Mouse (Mus musculus) neutrophil, adult 5-6 weeks (primary cell): ENCODE measurements around the gene Cela3a. TPM values are rescaled to one million over a fixed set of nuclear protein-coding genes. Genes with fewer than 3 reads are reported as not detected.
"Not testable (repeated sequence)": the region's sequence is repeated elsewhere in the genome, so short reads cannot be mapped to it uniquely, and the experiment has no call there.

Experiments used
- ATAC-seq: fragments of 151-379, 151-347 bp; 2 replicates; pipeline ENCODE4 v1.8.0; 2017; ENCODE audit warnings: mild to moderate bottlenecking, moderate TSS enrichment; ENCODE audit not compliant: insufficient number of reproducible peaks, poor library complexity, low FRiP score, severe bottlenecking; ENCODE audit errors: extremely low read depth
- total RNA-seq: library from RNA; stranded (forward); fragments of 200-1000 nt; gene quantifications from 2 replicates; pipeline ENCODE4 v1.2.3, GENCODE M21; 2017

Cela3a gene
- total RNA-seq = not detected in 2 replicates

GRCm38 (mm10) chr4:137409691-137410090 is at the start of gene Cela3a:
Gene Cela3a (minus strand): TSS chr4:137409791.
- no peak for ATAC-seq

DNA sequence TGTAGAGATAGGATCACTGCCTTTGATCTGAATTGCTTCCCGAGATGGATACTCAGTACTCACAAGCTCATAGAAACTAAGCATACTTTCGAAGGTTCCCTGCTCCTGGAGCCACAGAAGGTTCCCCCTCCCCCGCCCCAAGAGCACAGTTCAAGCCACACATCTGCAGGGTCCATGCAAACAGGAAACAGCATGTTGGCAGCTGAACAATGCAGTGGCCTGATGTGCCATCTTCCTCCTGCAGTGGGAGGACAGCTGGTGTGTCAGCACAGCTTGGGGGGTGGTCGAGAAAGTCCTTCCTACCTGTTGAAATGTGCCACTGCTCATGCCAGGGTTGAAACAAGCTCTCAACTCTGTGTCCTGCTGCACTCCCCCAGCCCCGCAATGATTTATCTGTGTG is 49.3 kb upstream of the Cela3a start:
- no peak for ATAC-seq

DNA sequence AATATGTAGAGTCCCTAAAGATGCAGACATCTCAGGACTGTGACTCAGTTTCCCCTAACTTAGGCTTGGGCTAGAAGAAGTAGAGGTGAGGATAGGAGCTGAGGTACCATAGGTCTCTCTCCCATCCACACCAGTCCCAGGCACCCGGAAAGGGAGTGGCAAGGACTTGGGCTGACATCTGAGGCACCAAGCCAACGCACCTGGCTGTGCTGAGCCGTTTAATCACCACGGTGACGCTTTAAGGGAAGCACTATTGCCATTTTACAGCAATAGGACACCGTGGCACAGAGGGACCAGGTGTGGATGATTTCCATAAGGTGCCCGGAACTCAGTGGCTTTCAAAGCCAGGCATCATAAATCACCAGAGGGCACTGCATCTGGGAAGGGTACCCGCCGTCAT is 48.7 kb upstream of the Cela3a start:
- ATAC-seq = no peak

GRCm38 (mm10) chr4:137457292-137457691 is 47.7 kb upstream of the Cela3a start:
- ATAC-seq = no peak

- ATAC-seq = no peak
These were observed 47.0 kb upstream of the Cela3a start for GRCm38 (mm10) chr4:137456581-137456980.

GRCm38 (mm10) chr4:137454582-137454981 is 45.0 kb upstream of the Cela3a start:
- ATAC-seq = no peak

DNA sequence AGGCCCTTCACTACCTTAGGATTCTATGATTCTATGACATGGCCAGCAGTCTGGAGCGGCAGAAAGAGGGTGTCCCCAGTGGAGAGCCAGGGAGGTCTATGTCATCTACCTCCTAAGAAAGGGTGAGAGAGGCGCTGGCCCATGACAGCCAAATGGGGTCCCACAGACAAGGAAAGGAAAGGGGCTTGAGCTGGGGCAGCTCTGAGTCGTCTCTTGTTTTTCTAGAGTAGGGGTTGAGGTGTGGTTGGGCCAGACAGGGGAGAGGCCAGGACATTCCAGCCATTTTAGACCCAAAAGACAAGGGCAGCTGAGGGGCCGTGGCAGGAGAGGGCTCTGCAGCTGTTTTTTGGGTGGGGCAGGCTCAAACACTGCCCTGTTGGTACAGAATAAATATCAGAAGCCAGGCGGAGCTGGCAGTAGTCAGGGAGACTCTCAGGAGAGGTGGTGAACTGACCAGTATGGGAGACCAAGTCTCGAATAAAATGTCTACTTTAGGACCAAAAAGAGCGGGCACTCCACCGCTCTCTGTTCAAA is 43.7 kb upstream of the Cela3a start, which contains the start of gene 1700013G24Rik:
1700013G24Rik (plus strand) TSS at position 51 of the 534 bp plus-strand sequence.
- ATAC-seq = no peak

GRCm38 (mm10) chr4:137452190-137452589 is 42.6 kb upstream of the Cela3a start:
- ATAC-seq = no peak

DNA sequence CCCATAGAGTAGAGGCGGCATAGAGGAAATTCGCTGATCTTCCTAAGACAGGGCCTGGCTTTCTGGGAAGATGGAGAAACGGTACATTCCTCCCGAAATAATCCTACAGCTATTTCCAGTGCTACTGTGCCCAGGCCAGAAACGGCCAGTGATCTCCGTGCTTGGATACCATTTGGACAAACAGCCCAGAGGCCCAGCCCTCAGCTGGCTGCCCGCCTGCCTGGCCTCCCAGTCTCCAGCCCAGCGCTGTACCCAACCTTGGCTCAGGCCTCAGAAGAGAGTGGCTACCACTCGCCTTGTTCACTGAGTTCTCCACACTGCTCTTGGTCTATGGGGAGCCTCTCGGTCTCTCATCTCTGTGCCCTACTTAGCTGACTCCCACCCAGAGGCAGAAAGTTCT is 40.1 kb upstream of the Cela3a start:
- ATAC-seq = no peak

- no peak for ATAC-seq
These were observed 39.5 kb upstream of the Cela3a start for GRCm38 (mm10) chr4:137449132-137449531.

DNA sequence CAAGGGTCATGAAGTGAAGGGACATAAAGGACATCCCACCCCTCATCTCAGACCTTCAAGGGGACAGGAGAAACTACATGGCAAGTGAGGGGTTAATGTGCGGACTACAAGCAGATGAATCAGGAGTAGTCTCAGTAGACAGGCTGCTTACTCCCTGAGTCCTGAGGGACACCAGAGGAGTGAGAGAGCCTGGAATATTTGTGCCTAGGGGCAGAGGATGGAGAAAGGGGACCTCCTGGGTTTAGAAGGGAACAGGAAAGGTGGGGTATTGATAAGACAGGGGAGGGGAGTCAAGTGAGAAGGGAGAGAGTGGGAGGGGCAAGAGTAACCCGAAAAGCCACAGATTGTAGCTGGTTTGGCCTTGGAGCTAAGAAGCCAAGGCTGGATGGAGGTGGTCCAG is 39.0 kb upstream of the Cela3a start:
- ATAC-seq = no peak

- ATAC-seq = no peak
These were observed 38.6 kb upstream of the Cela3a start for GRCm38 (mm10) chr4:137448197-137448596.

- no peak for ATAC-seq
These were observed 38.0 kb upstream of the Cela3a start for GRCm38 (mm10) chr4:137447363-137448196.

GRCm38 (mm10) chr4:137445881-137446280 is 36.3 kb upstream of the Cela3a start:
- no peak for ATAC-seq

- no peak for ATAC-seq
These were observed 34.0 kb upstream of the Cela3a start for GRCm38 (mm10) chr4:137443625-137444024.

GRCm38 (mm10) chr4:137441332-137441731 is 31.7 kb upstream of the Cela3a start:
- ATAC-seq = no peak

DNA sequence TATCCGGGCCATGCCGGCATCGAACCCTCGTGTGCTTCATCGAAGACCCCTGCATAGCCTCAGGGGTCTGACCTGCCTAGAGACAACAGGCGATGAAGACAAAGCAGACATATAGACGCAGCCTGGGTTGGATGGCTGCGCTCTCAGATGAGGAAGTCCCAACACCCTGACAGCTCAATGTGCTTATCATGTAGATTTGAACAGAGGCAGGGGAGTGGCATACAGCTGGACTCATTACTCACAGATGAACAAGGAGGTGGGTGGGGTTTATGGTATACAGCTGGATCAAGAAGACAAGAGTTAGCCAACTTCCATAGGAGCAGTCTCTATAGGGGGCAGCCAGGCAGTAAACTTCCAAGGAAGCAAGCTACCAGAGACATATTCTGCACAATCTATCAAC is 29.3 kb upstream of the Cela3a start:
- ATAC-seq = no peak

GRCm38 (mm10) chr4:137436979-137437669 is 27.5 kb upstream of the Cela3a start:
- ATAC-seq = no peak

DNA sequence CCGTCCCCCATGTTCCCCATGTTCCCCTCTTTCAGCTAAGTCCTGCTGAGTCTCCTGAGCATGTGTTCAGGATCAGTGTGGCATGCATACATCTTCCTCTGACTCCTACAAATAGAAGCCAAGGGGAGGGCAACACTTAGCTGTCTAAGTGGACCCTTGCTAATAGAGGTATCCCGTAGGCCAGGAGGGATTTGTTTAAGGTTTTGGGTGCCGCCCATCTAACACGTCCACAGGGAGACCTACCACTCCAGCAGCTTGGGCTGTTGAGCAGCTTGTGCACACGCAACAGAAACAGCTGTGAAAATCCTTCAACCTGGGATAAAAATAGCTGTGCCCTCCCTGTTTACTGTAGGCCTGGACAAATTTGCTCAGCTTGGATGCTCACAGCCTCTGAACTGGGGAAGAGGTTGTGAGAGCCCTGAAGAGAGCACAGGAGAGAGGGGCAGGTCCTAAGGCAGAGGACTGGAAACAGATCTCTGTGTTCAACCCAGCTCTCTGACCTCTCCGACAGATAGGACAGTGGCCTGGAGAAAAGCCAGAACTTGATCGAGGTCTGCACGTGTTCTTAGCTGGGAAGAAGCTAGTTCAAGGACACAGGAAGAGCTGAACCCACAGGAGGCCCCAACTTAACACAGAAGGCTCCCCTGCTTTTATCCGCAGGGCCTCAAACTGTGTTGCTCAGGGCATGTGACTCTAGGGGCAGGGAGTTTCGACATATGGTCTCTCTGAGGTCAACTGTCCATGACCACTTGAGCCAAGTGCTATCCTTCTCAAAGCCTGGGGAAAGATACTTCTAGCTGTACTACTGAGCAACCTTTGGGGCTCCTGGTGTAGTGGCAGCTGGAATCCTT is 23.3 kb upstream of the Cela3a start:
- ATAC-seq = not testable (repeated sequence)
